Mouse (Mus musculus): ENCODE measurements at regions not wholly inside any gene's neighbourhood (a gene's known extent, or its start where the extent isn't known, plus 50 kb on each side); places are given as distances from the start of the nearest gene placed in this dataset.

DNA sequence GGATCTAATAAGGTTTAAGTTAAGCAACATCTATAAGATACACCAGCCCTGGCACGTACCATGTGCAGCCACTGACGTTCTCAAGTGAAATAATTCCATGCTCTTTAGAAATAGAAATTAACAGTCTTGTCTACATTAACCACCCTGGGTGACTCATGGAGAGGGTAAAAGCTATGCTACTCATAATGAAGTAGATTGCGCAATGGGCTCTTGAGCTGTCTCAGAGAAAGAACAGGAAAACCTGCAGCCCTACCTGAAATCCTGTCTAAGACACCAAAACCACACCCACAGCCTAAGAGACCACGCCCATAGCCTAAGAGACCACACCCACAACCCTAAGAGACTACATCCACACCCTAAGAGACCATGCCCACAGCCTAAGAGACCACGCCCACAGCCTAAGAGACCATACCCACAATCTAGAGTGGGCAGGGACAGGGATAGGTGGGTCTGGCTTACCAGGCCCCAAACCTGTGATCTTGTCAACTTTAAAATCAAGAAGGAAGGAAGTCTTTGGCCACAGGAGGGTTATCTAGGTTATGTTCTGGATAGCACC lies 198.6 kb downstream of the Cryba4 start:
- no peak for ATAC-seq (replicated peaks; ENCODE audit: low FRiP score, poor library complexity, severe bottlenecking)

DNA sequence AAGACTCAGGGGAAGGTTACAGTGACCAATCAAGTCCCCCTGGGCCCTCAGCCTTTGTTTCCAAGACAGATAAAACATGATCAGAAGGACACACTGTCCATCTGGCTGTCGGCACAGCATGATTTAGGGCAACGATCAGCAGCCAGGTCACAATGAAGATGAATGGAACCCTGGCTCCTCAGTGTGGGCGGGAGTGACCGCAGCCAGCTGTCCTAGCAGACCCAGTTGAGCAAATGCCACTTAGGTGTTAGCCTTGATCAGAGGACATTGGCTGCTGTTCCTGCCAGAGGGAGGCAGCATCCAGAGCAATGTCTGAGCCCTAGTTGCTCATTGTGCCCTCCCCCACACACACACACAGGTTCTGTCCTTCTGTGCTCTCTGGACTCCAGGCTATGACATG lies 197.3 kb downstream of the Cryba4 start:
- no peak for ATAC-seq (replicated peaks; ENCODE audit: low FRiP score, poor library complexity, severe bottlenecking)

DNA sequence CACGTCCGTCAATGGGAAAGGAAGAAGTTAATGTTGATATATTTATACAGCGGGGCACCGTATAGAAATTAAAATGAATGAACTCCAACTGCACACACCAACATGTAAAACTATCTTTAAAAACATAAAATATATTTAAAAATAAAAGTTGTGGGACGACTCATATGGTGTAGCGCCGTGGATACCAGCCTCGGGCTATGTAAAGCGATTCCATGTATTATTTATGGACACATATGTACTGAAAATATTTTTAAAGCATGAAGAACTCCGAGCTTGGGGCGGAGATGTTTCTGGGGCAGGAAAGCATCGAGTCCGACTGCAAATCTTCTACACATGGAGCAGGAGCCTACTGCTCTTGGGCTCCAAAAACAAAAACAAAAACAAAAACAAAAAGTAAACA lies 182.4 kb downstream of the Cryba4 start:
- no peak for ATAC-seq (replicated peaks; ENCODE audit: low FRiP score, poor library complexity, severe bottlenecking)

DNA sequence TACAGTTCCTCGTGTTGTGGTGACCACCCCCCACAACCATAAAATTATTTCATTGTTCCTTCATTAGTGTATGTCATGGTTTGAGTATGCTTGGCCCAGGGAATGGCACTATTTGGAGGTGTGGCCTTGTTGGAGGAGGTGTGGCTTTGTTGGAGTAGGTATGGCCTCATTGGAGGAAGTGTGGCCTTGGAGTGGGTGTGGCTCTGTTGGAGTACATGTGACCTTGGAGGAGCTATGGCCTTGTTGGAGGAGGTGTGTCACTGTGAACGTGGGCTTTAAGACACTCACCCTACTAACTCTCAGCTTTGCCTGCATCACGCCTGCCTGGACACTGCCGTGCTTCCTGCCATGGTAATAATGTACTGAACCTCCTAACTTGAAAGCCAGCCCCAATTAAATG lies 179.9 kb downstream of the Cryba4 start:
- no peak for ATAC-seq (replicated peaks; ENCODE audit: low FRiP score, poor library complexity, severe bottlenecking)

DNA sequence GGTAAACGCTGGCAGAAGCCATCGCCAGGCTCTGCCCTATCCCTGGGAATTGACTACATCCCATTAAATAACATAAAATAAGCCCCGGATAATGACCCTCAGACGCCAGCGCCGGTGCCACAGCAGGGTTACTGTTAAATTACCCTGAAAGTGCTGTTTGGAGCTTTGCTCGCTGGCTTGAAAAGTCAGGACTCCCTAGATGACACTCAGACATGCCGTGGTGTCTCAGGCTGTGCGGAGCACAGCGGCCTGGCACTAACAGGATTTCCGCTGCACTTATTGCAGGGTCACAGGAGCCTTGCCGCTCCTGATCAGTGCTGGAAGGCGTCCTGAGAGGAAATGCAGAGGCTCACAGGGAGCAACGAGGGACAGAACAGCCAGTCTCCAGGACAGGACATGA lies 175.2 kb downstream of the Cryba4 start:
- ATAC-seq (replicated peaks; ENCODE audit: low FRiP score, poor library complexity, severe bottlenecking) = no peak

DNA sequence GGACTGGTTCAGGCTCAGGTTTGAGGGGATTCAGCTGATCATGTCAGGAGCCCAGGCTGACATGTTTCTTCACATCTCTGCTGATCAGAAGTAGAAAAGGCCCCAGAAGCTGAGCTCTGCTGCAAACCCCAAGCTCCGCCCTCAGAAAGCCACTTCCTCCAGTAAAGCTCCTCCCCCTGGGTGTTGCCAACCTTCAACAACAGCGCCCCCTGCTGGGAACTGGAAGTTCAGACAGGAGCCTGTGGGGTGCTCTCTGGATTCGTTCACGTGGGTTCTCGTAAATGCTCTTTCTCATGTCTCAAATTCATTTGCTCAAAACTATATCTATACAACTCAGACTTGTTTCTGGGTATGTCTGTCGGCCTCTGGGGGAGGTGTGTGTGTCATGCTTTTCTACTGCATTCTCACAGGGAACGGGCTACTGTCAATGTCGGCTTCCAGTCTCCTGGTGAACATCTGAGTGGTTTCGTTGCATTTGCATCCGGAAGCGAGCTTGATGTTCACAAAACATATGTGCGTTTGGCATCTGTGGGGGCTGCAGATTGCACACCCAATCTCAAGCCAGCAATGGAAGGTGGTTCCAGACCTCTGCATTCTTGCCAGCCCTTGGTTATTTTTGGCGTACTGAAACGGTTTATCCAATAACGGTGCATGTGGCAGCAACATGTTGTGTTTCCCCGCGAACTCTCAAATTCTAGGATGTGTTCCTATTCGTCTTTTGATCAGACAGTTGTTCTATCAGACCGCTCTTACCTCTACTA lies 174.3 kb downstream of the Cryba4 start:
- no peak for ATAC-seq (replicated peaks; ENCODE audit: low FRiP score, poor library complexity, severe bottlenecking)

DNA sequence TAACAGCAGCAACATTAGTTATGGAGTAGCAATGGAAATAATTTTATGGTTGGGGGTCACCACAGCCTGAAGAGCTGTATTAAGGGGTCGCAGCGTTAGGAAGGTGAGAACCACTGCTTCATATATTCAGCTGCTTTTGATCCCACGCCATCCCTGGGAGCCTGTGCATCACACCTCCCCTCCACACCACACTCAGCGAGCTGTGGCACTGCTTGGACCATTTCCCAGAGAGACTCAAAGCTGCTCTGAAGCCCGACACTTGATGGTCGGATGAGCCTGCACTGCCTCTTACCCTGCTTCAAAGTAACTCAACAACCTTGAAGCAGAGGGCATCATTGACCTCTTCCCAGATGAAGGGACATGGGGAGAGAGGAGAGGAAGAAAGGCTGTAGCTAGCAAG lies 171.3 kb downstream of the Cryba4 start:
- no peak for ATAC-seq (replicated peaks; ENCODE audit: low FRiP score, poor library complexity, severe bottlenecking)

DNA sequence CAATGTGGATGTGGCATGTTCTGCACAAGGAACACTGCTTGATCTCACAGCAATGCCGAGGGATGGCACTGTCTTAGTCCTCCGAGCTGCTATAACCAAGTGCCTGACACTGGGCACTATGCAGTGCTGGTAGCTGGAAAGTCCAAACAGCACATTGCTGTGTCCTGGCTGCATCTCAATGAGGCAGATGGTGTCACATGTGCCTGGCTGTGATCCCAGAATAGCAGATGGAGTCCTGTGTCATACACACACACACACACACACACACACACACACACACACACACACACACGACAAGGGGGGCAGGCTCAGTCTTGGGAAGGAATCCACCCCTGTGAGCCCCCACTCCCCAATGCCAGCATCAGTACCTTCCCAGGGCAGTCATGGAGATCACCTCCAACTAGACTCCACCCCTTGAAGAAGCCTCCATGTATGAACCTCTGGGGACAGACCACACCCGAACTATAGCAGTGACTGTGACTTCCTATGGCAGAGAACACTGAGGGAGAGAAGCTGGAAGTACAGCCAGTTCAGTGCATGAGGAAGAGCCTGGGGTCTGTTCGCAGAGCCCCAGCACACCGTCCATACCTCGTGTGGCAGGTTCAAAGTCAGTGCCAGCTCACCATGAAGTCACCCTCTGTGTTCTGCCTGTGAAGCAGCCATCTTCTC lies 160.3 kb downstream of the Cryba4 start:
- no peak for ATAC-seq (replicated peaks; ENCODE audit: low FRiP score, poor library complexity, severe bottlenecking)

DNA sequence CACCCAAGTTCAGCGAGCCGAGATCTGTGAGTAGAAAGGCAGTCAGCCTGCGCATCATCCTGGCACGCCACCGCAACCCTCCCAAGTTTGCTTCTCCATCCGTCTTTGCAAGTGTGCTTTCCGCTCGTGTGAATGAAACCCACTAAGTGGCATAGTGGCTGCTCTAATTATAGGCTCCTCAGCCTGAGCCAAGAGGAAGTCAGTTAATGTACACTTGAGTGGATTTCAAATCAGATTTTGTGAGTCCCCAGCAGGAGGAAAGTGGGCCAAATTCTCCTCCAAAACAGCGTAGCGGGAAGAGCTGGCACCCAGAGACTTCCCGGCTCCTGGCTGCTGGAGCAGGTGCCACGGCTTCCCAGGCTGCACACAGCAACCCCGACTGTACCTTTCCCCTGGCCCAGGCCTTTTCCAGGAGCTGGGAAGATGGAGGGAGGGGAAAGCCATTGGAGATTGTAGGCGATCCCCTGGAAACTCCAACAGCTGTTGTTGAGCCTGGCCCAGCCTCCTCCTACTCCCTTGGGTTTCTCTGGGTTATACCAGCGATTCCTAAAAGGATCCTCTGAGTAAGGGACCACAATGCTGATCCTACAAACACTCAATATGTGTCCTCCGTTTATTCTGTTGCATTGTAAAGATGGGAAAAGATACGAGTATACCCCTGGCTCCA lies 158.3 kb downstream of the Cryba4 start:
- no peak for ATAC-seq (replicated peaks; ENCODE audit: low FRiP score, poor library complexity, severe bottlenecking)

DNA sequence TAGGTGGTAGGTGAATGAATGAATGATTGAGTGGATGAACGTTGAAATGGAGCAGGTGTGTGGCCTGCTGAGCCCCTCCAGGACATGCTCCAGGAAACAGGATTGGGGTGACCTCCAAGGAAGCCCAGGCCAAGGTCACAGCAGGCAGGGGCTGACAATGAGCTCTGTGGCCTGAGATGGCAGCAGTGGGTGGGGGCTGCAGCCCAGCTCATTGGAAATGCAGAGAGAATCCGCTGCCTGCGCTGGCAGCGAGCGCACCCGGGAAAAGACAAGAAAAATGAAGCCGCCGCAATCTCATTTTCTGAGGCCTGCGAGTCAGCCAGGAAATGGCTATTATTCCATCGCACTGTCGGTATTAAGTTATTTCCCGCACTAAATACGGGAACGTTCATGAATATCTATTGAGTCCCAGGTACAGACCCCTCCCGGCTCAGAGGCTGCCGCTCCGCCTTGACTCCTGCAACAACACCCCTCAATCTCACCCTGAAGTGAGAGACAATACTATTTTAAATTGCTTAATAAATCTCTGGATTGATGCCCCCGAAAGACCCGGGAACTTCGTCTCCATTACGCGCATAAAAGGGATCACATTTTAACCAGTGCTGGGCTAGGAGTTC lies 153.7 kb downstream of the Cryba4 start:
- no peak for ATAC-seq (replicated peaks; ENCODE audit: low FRiP score, poor library complexity, severe bottlenecking)

DNA sequence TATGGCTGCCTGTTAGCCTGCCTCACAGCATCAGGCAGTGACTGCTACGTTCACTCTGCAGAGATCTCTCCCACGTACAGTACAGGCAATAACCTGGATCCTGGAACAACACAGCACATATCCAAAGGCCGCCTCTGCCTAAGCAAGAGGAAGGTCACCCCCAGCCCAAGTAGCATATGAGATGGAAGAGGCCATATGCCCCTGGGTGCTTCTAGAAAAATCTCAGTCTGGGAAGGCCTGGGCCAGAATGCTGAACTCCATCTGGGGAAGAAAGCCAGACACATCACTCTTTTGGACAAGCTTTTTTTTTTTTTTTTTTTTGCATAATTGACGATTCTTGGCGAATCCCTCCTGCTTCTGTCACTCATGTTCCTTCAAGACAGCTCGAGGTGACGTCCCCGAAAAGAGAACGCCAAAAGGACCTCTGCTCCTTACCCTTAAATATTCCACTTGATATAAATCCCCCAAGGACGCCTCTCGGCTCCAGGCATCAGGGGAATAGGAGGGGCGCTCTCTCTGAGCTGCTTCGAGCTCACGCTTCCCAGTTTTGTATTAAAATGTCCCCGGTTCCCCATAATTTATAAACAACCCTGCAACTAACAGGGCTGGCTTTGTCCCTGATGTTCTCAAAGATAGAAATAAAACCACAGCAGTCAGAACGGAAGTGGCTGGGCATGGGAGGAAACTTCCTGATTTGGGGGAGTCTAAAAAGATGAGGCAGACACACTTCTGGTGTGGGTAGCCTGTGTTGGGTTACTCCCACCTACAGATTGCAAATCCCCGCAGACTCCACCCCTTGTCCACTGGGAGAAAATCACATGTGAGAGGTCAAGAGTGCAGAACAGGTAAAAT lies 150.4 kb downstream of the Cryba4 start:
- ATAC-seq (replicated peaks; ENCODE audit: low FRiP score, poor library complexity, severe bottlenecking) = no peak

DNA sequence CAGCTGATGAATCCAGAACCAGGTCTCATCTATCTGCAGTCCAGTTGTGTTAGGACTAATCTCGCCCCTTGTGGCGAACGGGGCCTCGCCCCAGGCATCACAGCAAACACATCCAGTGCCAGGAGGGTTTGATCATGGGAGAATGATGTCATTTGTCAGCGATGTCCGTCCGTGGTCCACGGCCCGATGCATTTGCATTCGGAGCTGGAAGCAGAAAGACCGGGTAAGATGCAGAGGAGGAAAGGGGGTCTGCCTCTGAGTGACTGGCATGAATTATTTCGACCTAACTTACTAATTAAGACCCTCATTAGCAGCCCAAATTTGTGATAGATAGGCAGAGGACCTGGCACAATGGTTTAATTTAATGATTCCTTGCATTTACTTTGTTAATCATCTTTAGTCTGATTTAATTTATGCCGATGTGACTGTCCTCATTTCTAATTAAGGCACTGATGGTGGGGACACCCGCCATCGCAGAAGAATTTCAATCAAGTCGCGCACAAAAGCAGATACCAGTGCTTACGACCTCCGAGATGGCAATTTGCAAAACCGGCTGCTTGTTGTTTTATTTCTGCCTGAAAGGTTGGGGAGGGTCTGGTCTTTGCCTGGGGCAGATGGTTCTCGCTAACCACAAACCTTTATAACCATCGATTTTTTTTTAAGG lies 141.9 kb downstream of the Cryba4 start:
- no peak for ATAC-seq (replicated peaks; ENCODE audit: low FRiP score, poor library complexity, severe bottlenecking)

DNA sequence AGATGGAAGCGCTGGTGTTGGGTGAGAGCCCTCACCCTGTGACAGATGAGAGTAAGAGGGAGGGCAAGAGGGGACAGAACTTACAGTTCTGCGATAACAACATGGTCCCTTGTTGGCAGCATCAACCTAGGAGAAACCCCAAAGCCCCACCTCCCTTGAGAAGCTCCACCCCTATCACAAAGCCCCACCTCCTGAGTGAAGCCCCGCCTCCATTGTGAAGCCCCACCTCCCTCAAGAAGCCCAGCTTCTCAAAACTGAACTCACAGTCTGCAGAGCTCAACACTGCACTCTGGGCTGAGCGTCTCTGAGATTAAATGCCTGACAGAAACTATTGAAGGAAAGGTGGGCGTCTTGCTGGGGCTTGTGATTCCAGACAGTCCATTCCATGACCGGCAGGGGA lies 131.6 kb downstream of the Cryba4 start:
- no peak for ATAC-seq (replicated peaks; ENCODE audit: low FRiP score, poor library complexity, severe bottlenecking)

DNA sequence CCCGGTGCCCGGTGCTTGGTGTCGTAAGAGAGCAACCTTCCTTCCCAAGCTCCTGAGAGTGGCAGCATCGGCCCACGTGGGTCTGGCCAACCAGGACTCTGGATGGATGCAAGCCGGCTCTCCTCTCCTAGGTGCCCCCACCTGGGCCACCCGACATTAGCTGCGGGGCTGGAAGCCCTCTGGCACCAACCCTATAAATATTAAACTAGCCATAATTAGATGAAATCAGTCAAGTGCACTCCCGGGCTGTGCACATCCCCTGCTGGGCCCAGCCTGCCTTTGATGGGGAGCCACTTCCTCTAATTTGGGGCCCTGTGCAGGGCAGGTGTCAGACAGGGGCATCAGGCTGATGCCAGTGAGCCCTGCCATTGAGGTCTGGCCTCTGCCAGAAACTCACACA lies 130.8 kb downstream of the Cryba4 start:
- no peak for ATAC-seq (replicated peaks; ENCODE audit: low FRiP score, poor library complexity, severe bottlenecking)

DNA sequence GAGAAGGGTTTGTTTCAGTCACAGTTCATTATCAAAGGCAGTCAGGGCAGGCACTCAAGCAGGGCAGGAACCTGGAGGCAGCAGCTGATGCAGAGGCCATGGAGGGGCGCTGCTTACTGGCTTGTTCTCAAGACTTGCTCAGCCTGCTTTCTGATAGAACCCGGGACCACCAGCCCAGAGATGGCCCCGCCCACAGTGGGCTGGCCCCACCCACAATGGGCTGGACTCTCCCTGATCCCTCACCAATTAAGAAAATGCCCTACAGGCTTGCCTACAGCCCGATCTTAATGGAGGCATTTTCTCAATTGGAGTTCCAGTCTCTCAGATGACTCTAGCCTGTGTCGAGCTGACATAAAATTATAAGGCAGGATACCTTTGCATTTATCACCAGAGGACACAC lies 129.7 kb downstream of the Cryba4 start:
- no peak for ATAC-seq (replicated peaks; ENCODE audit: low FRiP score, poor library complexity, severe bottlenecking)

DNA sequence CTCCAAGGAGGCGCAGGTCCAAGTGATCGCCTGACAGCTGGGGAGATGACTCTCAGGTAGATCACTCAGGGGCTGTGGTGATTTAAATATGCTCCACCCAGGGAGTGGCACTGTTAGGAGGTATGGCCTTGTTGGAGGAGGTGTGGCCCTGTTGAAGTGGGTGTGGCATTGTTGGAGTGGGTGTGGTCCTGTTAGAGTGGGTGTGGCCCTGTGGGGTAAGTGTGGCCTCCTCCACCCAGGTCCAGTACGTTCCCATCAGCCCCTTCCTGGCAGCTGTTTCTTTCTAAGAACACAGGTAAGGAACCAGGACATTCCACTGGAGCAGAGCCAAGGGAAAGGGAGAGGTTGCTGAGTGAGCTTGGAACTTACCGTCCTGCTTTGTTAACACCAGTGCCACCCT lies 125.1 kb downstream of the Cryba4 start:
- ATAC-seq (replicated peaks; ENCODE audit: low FRiP score, poor library complexity, severe bottlenecking) = no peak

DNA sequence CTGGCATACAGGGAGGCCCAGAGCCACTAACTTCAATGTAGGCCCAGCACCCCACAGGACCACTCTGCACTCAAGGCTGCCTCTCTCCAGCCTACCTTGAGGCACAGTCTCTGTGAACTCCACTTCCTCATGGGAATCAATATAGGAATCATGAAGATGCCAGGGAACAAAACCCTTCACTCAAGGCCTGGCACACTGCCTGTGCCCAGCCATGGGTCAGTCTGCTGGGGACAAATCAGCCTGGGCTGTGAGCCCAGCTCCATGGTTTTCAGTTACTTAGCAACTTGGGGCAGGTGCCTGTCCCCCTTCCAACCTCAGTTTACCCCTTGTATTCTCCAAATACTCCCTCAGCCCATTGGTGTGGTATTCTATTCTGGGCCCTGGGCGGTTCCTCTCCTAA lies 119.6 kb downstream of the Cryba4 start:
- no peak for ATAC-seq (replicated peaks; ENCODE audit: low FRiP score, poor library complexity, severe bottlenecking)

DNA sequence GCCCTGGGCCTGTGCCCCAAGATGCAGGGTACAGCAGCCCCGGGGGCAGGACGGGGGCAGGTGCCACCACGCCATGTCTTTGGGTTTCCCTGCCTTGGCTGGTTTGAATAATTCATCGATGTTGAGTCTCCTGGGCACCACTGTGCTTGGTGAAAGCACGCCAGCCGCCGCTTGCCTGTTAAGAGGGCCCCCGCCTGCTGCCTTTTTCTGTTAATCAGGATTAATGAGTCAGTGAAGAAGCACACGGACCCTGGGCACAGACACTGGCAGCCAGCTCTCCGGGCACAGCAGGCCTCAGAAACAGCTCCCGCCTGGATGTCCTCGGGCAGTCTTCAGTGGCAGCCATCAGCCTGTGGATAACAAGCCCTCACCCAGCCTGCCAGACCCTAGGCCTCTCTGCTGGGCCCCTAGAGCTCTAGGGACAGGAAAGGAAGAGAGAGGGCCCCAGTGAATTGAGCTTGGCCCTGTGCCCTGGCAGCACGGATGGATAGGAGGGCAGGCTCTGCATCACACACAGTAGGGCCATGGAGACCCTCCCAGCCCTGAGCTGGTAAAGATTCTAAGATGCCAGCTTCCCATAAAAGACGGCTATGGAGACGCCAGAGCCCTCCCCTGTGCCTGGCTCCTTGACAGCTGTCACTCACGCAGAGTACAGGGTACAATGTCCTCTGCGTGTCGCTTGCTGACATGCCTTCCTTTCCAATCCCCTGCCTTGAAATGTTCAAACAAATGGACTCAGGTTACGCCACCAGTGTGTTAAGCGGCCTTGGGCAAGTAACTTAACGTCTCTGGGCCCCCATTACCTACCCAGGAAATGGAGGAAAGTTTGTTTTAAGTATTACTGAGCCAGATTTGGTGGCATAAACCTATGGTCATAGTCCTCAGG lies 118.4 kb downstream of the Cryba4 start:
- ATAC-seq (replicated peaks; ENCODE audit: low FRiP score, poor library complexity, severe bottlenecking) = no peak

Data from erythroblast, adult 5-6 weeks (primary cell).